Comparison of ENCODE assay signal across 11 mouse cellular contexts in genomic region chr15:77822671-77823070, GRCm38 (mm10). TPM values are rescaled to one million over a fixed set of nuclear protein-coding genes. Genes with fewer than 3 reads are reported as not detected.
DNase-seq lines count a peak whose midpoint lies in the region; ATAC-seq and TF ChIP-seq lines count a peak whose summit lies in the region.
"Had no signal": no experiment of that assay in that cellular context is flagged by ENCODE, and none has a peak within 500 bp of the region (broad histone marks: within the 10 kb centered on the region; RNA-seq: fewer than 3 reads in every experiment).

No protein-coding gene starts in this region.

- TF ChIP-seq POLR2A in bone marrow macrophage, adult 2 months (IDR thresholded peaks at IDR 0.05; ENCODE audit: borderline replicate concordance, low read depth, low read length): no peak

- no peak overlapping the region for H3K4me3 ChIP-seq in kidney, embryonic 15.5 days (replicated peaks)
- H3K4me3 ChIP-seq in bone marrow macrophage, adult 2 months (ENCODE audit: insufficient read depth, low read length): no peak overlapping the region

- H3K27me3 ChIP-seq in kidney, embryonic 15.5 days: no peaks in the 10 kb centered on the region

- peak overlapping the region; percentile 0; the same call in 1 of the 2 replicates for H3K9ac ChIP-seq in kidney, embryonic 15.5 days

- ATAC-seq in kidney, embryonic 15.5 days (replicated peaks; ENCODE audit: low FRiP score): no peak
- ATAC-seq in erythroid progenitor cell, adult 5-6 weeks (replicated peaks; ENCODE audit: low FRiP score, poor library complexity, severe bottlenecking): peak; percentile 41; the same call in 1 of the 2 replicates
- ATAC-seq in megakaryocyte progenitor cell, adult 5-6 weeks (replicated peaks; ENCODE audit: poor library complexity): peak; percentile 83

- no peak overlapping the region for H3K4me2 ChIP-seq in kidney, embryonic 15.5 days

- peak overlapping the region; percentile 86 for H3K27ac ChIP-seq in kidney, embryonic 15.5 days
- peak overlapping the region; percentile 9 for H3K27ac ChIP-seq in bone marrow macrophage, adult 2 months (ENCODE audit: insufficient read depth, low read depth, low read length)

- H3K9me3 ChIP-seq in kidney, embryonic 15.5 days (replicated peaks): no peaks in the 10 kb centered on the region

- no peaks in the 10 kb centered on the region; the same call in 1 of the 2 replicates for H3K36me3 ChIP-seq in kidney, embryonic 15.5 days

- WGBS in kidney, embryonic 15.5 days: 63% methylated on average over 2 of the region's 2 CpGs

- peaks cover 97% of the 10 kb centered on the region for H3K4me1 ChIP-seq in kidney, embryonic 15.5 days
- H3K4me1 ChIP-seq in bone marrow macrophage, adult 2 months (ENCODE audit: control insufficient read depth, insufficient read depth, low read length): peaks cover 66% of the 10 kb centered on the region

- TF ChIP-seq CTCF in bone marrow macrophage, adult 2 months (IDR thresholded peaks at IDR 0.05; ENCODE audit: low read depth, low read length): no peak

- no peak for DNase-seq in kidney, adult 9 months
- no peak for DNase-seq in neural tube, embryonic 10.5 days (ENCODE audit: extremely low spot score, low spot score)
- DNase-seq in gastrocnemius, postnatal 25 days: no peak
- DNase-seq: adrenal gland, postnatal 36 days; left cerebral cortex, postnatal 4 days; right cerebral cortex, postnatal 25 days; thymus, postnatal 4 days had no signal

RNA-seq across cellular contexts. Expression of gene Myh9, which starts 19.3 kb away (rescaled TPM):
- 56.2 and 60.2 TPM in 2 replicates for polyA plus RNA-seq in kidney, embryonic 15.5 days (2015; fragmentation: Nextera tagmentation; extraction: Ambion mirVana)
- 170 and 194 TPM in 2 replicates for polyA plus RNA-seq in bone marrow macrophage, adult 2 months (2012; ENCODE audit: insufficient read depth, insufficient read length, missing spikeins)
- 104 and 105 TPM in 2 replicates for total RNA-seq in erythroid progenitor cell, adult 5-6 weeks (2015; ENCODE audit: low replicate concordance)
- 198 and 213 TPM in 2 replicates for total RNA-seq in erythroid progenitor cell, adult 5-6 weeks (2017; ENCODE audit: low replicate concordance)
- total RNA-seq in megakaryocyte progenitor cell, adult 5-6 weeks (2015): 167 and 191 TPM in 2 replicates
- 238 and 338 TPM in 2 replicates for total RNA-seq in megakaryocyte progenitor cell, adult 5-6 weeks (2017)
- total RNA-seq in gastrocnemius, postnatal 25 days (2021): 10 to 100 TPM; 51.0 to 72.0 TPM
